Mouse (Mus musculus) forebrain, embryonic 10.5 days (tissue): Measurements from ENCODE around the gene Best1. TPM values are rescaled to one million over a fixed set of nuclear protein-coding genes. Genes with fewer than 3 reads are reported as not detected.

ENCODE experiments used
- DNase-seq: peaks from one replicate; pipeline ENCODE4 v3.0.0-alpha.2; 2017; ENCODE audit warnings: low spot score; ENCODE audit errors: extremely low spot score
- H3K27ac ChIP-seq: fragments of 300-500 bp; sonication (generic); 2 replicates; pipeline ENCODE4 v1.5.1; 2016; ENCODE audit warnings: mild to moderate bottlenecking
- H3K27me3 ChIP-seq: fragments of 300-500 bp; sonication (generic); 2 replicates; pipeline ENCODE4 v1.6.1; 2016; ENCODE audit warnings: mild to moderate bottlenecking; ENCODE audit not compliant: poor library complexity, severe bottlenecking
- H3K36me3 ChIP-seq: fragments of 300-500 bp; sonication (generic); replicated peaks from 2 replicates; pipeline ENCODE4 v1.6.1; 2016; ENCODE audit warnings: mild to moderate bottlenecking, moderate library complexity
- H3K4me1 ChIP-seq: fragments of 300-500 bp; sonication (generic); 2 replicates; pipeline ENCODE4 v1.6.1; 2016
- H3K4me3 ChIP-seq: fragments of 300-500 bp; sonication (generic); 2 replicates; pipeline ENCODE4 v1.5.1; 2016; ENCODE audit warnings: mild to moderate bottlenecking, moderate library complexity
- H3K9me3 ChIP-seq: fragments of 300-500 bp; sonication (generic); 2 replicates; pipeline ENCODE4 v1.6.1; 2016; ENCODE audit warnings: mild to moderate bottlenecking, moderate library complexity
- whole genome bisulfite sequencing: fragments of 180-500 bp; shearing (Covaris S2); methylation state at CpG from one replicate; pipeline ENCODE4 v1.1.7; 2016; 5-methylcytosine and 5-hydroxymethylcytosine counted together
- polyA plus RNA-seq: library from polyadenylated mRNA; unstranded; fragments of >200 nt; fragmentation: Nextera tagmentation; extraction: Ambion mirVana; gene quantifications from 2 replicates; pipeline ENCODE4 v1.2.1, GENCODE M21; 2016

The Best1 gene
- polyA plus RNA-seq, 1 experiment from 2014 or later: 2.1 TPM

DNA sequence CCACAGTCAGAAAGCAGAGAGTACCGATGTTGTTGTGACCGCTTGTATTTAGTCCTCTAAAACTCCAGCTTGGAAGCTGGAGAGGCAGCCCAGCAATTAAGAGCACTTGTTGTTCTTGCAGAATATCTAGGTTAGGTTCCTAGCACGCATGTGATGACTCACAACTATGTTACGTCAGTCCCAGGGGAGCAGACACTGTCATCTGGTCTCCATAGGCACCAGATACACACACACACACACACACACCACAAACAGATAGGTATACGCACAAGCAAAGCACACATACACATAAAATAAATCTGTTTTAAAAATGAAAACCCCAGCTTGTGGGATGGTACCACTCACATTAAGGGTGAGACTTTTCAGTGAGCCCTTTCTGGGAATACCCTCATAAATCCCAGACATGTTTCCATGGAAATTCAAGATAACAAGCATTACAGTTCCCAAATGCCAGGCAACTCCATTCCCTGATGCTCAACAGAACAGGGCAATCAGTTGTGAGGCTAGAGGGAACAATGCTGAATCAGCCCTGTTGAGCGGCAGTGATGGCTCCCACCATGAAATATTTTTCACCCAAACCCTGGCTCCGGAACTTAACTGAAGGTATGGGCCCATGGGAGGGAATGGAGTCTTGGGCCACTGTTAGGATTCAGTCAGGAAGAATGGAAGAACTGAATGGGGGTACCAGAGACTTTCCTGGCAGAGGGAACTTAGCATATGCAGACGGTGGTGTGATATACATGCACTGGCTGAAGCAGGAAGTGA, 55.5 kb downstream of the Best1 start:
- H3K27ac ChIP-seq: no peak overlapping the region
- no peak for DNase-seq
- no peaks in the 10 kb centered on the region for H3K27me3 ChIP-seq
- no peak overlapping the region for H3K4me3 ChIP-seq
- WGBS: 91% methylated on average over 8 of the region's 8 CpGs
- peaks cover 24% of the 10 kb centered on the region for H3K4me1 ChIP-seq
- H3K36me3 ChIP-seq: no peaks in the 10 kb centered on the region
- no peaks in the 10 kb centered on the region for H3K9me3 ChIP-seq

DNA sequence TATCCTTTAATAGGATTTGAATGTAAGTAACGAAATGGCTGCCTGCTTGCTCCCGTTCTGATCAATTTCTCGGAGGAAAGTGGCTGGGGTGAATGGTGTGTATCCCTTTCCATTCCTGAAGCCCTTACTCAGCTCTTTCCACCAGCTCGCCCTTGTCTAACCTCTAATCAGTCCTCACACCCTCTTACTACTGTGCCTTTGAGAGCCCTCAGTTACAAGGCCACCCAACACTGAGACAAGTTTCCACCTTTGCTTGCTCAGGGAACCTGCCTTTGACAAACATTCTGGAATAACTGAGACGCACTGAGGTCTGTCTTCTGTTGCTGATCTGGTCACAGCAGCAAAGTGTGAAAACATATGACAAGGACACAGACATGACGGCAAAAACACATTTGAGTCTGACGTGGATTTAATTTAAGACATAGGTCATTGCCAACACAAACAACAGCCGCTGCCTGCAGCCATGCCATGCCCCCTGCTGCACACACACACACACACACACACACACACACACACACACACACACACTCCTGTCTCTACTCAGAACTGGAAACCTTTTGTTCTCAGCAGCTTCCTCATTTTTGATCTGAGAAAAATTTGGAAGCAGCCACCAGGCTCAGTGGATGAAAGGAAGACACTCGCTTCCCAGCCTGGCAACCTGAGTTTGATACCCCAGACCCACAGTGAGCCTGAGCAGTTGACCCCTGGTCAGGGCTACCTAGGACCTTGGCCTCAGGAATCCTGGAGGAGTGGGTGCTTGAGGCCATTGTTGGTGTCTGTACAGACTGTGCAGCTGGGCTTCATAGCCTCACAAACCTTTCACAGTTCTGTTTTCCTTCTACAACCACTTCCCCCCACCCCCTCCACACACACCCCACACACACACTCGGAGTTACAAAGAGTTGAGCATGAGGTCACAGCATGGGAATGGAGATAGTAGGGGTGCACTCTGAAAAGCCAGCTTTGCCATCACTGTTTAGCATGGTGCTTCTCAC, 58.6 kb downstream of the Best1 start:
- Histone ChIP-seq H3K27ac (peak overlapping the region; percentile 66), H3K4me3 (no peak overlapping the region), H3K36me3 (no peaks in the 10 kb centered on the region), H3K9me3 (no peaks in the 10 kb centered on the region), H3K27me3 (no peaks in the 10 kb centered on the region), H3K4me1 (peaks cover 41% of the 10 kb centered on the region)
- WGBS: 66% methylated on average over 10 of the region's 10 CpGs
- DNase-seq: no peak

DNA sequence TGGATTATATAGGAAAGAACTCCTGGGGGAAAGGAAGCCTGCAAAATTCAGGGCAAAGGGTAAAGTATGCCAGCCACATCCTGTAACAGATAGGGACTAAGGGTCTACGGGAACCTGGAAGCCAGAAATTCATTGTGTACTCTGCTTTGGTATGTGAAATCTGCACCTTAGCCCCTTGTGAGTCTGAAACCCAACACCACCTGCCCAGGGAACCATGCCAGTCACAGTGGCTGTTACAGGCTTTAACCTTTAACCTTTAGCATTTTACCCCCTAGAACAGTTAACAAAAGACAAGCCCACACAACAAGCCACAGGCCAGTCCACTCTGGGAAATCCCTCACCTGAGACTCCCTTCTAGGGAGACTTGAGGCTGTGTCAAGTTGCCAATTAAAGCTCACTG, 59.6 kb downstream of the Best1 start:
- no peak for DNase-seq
- H3K36me3 ChIP-seq: no peaks in the 10 kb centered on the region
- H3K9me3 ChIP-seq: no peaks in the 10 kb centered on the region
- peaks cover 42% of the 10 kb centered on the region for H3K4me1 ChIP-seq
- no peak overlapping the region for H3K4me3 ChIP-seq
- WGBS: 58% methylated on average over 1 of the region's 1 CpGs
- H3K27me3 ChIP-seq: no peaks in the 10 kb centered on the region
- no peak overlapping the region for H3K27ac ChIP-seq

DNA sequence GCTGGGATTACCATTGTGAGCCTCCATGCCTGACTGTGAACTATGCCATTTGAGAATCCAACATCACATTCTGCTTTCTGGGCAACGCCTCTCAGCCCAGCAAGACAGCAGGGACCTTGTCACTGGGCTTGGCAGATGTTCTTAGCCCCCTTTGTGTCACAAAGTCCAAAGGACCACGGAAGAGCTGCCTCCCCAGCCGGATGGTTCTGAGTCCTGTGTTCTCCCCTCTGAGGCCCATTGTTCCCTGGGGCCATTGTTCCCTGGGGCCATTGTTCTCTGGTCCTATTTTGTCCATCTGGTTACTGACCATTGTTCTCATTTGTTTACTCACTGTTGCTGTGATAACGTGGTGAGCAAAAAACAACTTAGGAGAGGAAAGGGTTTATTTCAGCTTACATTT, 60.5 kb downstream of the Best1 start:
- H3K4me3 ChIP-seq: no peak overlapping the region
- H3K4me1 ChIP-seq: peaks cover 46% of the 10 kb centered on the region
- WGBS: 17% methylated on average over 4 of the region's 4 CpGs
- no peak overlapping the region for H3K27ac ChIP-seq
- H3K27me3 ChIP-seq: no peaks in the 10 kb centered on the region
- H3K9me3 ChIP-seq: no peaks in the 10 kb centered on the region
- DNase-seq: no peak
- H3K36me3 ChIP-seq: no peaks in the 10 kb centered on the region

DNA sequence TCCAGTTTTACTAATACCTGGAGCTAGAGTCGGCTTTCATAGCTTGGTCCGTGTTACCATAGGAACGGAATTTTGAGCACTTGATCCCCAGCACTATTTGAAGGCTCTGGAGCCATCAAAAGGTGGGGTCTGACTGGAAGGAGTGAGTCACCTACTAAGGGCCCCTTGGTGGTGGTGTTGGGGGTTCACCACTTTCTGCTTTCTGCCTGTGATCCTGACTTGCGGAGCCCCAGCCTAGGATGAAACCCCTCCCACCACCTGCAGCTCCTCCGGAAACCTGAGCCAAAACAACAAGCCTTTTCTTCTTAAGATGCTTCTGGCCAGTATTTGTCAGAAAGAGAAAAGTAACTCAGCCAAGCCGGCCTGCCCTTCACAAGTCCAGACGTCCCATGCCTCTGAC, 61.6 kb downstream of the Best1 start:
- no peaks in the 10 kb centered on the region for H3K9me3 ChIP-seq
- no peaks in the 10 kb centered on the region for H3K27me3 ChIP-seq
- H3K36me3 ChIP-seq: no peaks in the 10 kb centered on the region
- 59% methylated on average over 7 of the region's 7 CpGs for WGBS
- H3K27ac ChIP-seq: no peak overlapping the region
- peaks cover 46% of the 10 kb centered on the region for H3K4me1 ChIP-seq
- no peak for DNase-seq
- H3K4me3 ChIP-seq: no peak overlapping the region

DNA sequence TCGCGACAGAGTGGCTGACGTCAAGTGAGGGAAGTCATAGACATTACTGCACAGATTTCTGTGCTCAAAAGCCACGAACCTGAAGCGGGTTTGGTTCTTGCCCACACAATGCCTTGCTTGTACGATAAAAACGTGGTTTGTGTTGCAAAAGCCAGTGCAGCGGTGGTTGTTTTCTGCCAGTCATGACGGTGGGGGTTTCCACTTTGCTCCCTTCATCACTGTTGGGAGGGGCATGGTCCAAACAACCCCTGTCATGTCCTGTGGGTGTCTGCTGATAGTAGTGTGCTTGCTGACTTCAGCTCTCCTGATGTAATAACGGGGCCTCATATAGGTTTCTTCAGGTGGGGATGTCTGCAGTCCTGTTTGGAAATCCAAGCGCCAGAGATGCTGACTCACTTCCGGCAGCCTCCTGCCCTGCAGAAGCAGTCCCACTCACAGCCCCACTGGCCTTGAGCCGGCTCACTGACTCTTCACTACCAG, 62.6 kb downstream of the Best1 start:
- H3K4me3 ChIP-seq: no peak overlapping the region
- peaks cover 46% of the 10 kb centered on the region for H3K4me1 ChIP-seq
- no peaks in the 10 kb centered on the region for H3K36me3 ChIP-seq
- DNase-seq: no peak
- H3K9me3 ChIP-seq: no peaks in the 10 kb centered on the region
- no peak overlapping the region for H3K27ac ChIP-seq
- 83% methylated on average over 13 of the region's 13 CpGs for WGBS
- H3K27me3 ChIP-seq: no peaks in the 10 kb centered on the region

DNA sequence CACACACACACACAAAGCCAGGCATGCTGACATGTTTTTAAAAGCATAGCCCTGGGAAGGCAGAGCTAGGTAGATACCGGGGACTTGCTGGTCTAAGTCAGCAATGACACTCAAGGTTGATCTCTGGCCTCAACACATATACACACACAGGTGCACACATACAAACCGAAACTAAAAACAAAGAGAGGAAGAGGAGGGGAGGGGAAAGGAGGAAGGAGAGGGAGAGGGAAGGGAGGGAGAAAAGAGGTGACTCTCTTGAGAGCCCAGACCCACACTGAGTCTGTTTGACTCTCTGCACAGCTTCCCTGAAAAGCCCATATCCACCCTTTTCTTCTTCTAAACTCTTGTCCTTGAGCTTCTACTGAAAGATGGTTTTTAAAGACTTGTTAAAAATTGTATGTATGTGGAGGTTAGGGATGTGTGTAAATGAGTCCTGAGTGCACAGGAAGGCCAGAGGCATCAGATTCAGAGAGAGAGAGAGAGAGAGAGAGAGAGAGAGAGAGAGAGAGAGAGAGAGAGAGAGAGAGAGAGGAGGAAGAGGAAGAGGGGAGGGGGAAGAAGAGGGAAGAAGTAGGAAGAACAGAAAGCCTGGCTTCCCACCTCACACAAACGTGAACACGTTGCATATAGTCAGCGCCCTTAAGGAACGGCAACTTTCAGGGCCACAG, 63.1 kb downstream of the Best1 start:
- 89% methylated on average over 6 of the region's 6 CpGs for WGBS
- Histone ChIP-seq H3K36me3 (no peaks in the 10 kb centered on the region), H3K9me3 (no peaks in the 10 kb centered on the region), H3K27ac (no peak overlapping the region), H3K4me1 (peaks cover 45% of the 10 kb centered on the region), H3K27me3 (no peaks in the 10 kb centered on the region), H3K4me3 (no peak overlapping the region)
- DNase-seq: no peak

DNA sequence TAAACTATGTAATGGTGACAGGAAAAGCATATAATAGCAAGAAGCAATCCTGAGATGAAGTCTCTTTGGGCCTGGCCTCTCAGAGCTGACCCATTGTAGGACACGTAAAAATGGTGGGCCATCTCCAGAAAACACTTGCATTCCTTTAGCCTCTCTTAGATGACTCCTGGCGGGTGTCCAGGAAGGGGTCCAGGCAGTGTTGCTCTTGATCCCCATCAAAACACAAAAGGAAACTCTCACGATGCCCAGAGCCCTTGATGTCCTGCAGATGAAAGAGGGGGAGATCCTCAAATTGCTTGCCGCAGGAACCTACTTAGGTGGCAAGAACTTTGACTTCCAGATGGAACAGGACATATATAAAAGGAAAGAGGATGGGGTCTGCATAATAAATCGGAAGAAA, 64.0 kb downstream of the Best1 start:
- H3K27me3 ChIP-seq: no peaks in the 10 kb centered on the region
- no peak for DNase-seq
- H3K9me3 ChIP-seq: no peaks in the 10 kb centered on the region
- H3K36me3 ChIP-seq: no peaks in the 10 kb centered on the region
- H3K4me3 ChIP-seq: no peak overlapping the region
- H3K27ac ChIP-seq: no peak overlapping the region
- 78% methylated on average over 5 of the region's 5 CpGs for WGBS
- H3K4me1 ChIP-seq: peaks cover 36% of the 10 kb centered on the region

DNA sequence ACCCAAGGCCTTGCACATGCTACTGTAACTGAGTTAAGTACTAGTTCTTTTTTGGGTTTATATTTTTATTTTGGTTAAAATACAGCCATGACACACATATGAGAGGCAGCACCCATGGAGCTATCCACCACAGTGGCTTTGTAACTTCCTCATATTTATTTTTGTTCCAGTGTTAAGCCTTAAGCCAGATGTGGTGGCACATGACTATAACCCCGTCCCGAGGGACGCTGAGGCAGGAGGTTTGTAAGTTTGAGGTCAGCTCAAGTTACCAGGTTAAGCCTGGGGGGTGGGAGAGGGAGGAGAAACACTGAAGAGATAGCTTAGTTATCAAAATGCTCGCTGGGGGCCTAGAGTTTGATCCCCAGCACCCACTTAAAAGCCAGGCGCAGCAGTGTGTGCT, 64.9 kb downstream of the Best1 start:
- no peaks in the 10 kb centered on the region for H3K27me3 ChIP-seq
- no peak overlapping the region for H3K27ac ChIP-seq
- no peaks in the 10 kb centered on the region for H3K36me3 ChIP-seq
- 75% methylated on average over 5 of the region's 5 CpGs for WGBS
- H3K9me3 ChIP-seq: no peaks in the 10 kb centered on the region
- no peak for DNase-seq
- no peak overlapping the region for H3K4me3 ChIP-seq
- peaks cover 28% of the 10 kb centered on the region for H3K4me1 ChIP-seq

Other genes with a start within 250 kb of the Best1 start
- not detected in 2 replicates for gene Scgb2a2, start 154.1 kb downstream of the Best1 start, polyA plus RNA-seq
- gene Incenp, start 102.1 kb downstream of the Best1 start, polyA plus RNA-seq: 169 and 178 TPM in 2 replicates
- gene Fth1, start 21.0 kb downstream of the Best1 start, polyA plus RNA-seq: 1,226 and 1,339 TPM in 2 replicates
- 39.3 and 39.8 TPM in 2 replicates for gene Rab3il1, start within 50 bp of the Best1 start, polyA plus RNA-seq
- gene Fads3, start 39.9 kb upstream of the Best1 start, polyA plus RNA-seq: 4.6 and 5.5 TPM in 2 replicates
- gene Fads2, start 100.1 kb upstream of the Best1 start, polyA plus RNA-seq: 188 and 201 TPM in 2 replicates
- gene Fads1, start 181.3 kb upstream of the Best1 start, polyA plus RNA-seq: 171 and 180 TPM in 2 replicates
- 362 and 373 TPM in 2 replicates for gene Tmem258, start 202.4 kb upstream of the Best1 start, polyA plus RNA-seq
- 215 and 218 TPM in 2 replicates for gene Fen1, start 202.5 kb upstream of the Best1 start, polyA plus RNA-seq
- gene Myrf, start 239.1 kb upstream of the Best1 start, polyA plus RNA-seq: 2.1 and 2.9 TPM in 2 replicates